Mouse (Mus musculus): Measurements from ENCODE around the gene Fras1. TPM values are rescaled to one million over a fixed set of nuclear protein-coding genes. Genes with fewer than 3 reads are reported as not detected.

Gene Fras1
- total RNA-seq, 2 experiments from 2014 or later = not detected

DNA sequence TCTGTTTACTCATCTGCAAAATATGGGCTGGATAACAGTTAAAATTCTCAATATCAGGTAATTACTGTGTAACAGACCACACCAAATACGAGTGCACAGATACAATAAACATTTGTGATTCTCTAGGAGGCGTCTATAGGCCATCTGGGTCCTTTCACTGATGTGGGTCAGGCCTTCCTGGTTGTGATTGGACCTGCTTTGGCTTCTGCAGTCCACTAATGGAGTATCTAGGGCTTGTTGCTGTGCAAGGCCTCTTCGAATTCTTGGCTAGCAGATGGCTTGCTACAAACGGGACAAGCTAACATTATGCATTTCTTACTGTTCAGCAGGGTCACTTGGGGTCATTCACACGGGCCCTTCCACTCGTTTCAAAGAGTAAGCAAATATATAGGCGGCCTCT is 92.7 kb downstream of the Fras1 start:
- ATAC-seq (replicated peaks; ENCODE audit: low FRiP score, low TSS enrichment, poor library complexity, severe bottlenecking) = no peak

DNA sequence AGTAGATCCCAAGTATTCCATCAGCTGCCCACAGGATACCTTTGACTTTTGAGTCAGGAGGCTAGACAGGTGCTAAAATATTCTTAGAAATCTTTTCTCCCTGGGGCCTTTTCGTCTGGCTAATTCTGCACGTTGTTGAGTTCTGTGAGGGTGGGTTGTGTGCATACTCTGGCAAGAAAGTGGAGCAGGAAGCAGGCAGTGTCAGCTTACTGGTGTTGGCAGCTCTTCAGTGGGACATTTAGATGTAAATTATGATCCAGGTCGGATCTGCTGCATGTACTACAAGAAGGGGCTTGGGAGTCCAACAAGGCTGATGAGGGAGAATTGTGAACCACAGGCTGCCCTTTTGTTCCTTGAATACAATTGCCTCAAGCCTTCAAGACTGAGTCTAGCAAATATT is 98.2 kb downstream of the Fras1 start:
- ATAC-seq (replicated peaks; ENCODE audit: low FRiP score, low TSS enrichment, poor library complexity, severe bottlenecking) = no peak

DNA sequence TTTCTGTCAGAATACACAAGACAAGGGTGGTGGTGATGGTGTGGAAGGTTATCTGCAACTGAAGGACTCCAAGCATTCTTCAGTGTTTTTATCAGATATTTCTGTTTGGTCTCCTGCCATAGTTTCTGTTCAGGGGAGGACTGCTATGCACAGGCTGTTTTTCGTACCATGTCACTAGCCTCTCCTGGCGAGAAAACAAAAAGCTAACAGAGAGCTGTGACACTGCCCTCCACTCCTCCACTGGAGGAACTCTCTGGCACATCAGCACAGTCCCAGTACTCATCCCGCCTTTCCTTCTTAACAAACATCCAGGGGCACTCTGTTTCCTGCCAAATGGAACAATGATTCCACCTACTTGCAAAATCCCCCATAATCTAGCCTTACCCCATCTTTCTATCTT is 101.7 kb downstream of the Fras1 start:
- no peak for ATAC-seq (replicated peaks; ENCODE audit: low FRiP score, low TSS enrichment, poor library complexity, severe bottlenecking)

DNA sequence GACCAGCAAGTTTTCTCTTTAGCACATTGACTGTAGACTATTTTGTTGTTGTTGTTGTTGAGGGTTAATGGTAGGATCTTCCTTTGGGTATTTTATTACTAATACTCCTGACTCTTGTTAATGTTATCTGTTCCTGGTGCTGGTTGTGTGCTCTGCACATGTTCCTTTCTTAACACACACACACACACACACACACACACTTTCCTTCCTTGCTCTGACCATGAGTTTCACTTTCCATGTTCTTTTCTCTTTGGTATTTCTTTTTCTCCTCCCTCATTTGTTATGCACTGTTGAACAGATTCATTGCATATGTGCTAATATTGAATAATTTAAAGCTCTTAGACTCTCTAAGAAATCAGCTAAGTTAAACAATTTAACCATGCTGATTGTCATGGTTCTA is 105.2 kb downstream of the Fras1 start:
- ATAC-seq (replicated peaks; ENCODE audit: low FRiP score, low TSS enrichment, poor library complexity, severe bottlenecking) = no peak

DNA sequence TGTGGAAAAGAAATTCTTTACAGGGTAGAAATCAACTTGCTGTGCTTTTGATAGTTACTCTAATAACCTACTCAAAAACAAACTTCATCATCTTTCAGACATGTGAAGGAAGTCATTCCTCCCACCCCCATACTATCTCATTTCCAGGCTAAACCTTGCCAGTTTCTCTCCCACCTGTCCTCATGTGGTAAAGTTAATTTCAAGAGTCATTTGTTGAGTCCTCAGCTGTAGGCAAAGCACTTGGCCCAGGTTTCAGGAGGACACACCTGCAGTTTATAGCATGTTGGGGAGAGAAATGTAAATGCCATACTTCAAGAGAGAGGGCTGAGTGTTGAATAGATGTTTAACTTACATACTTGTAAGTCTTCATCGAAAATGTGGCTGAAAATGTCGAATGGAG is 107.4 kb downstream of the Fras1 start:
- no peak for ATAC-seq (replicated peaks; ENCODE audit: low FRiP score, low TSS enrichment, poor library complexity, severe bottlenecking)

DNA sequence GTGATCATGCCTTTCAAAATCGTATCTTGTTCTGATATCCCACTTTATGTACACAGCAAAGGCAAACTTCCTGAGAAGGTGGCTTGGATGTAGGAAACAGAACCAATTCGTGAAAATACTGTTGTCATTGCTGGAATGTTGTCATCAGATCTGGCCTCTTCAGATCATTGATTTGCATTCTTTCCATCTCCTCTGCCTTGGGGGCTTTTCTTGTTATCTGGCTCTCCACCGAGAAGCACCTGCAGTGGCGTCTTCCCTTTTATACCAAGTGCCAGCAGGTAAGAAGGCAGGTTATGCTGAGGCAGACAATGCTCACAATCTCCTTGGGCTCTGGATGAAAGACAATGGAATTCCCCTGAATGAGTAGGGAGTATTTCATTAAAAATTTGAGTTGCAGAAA is 108.3 kb downstream of the Fras1 start:
- no peak for ATAC-seq (replicated peaks; ENCODE audit: low FRiP score, low TSS enrichment, poor library complexity, severe bottlenecking)

DNA sequence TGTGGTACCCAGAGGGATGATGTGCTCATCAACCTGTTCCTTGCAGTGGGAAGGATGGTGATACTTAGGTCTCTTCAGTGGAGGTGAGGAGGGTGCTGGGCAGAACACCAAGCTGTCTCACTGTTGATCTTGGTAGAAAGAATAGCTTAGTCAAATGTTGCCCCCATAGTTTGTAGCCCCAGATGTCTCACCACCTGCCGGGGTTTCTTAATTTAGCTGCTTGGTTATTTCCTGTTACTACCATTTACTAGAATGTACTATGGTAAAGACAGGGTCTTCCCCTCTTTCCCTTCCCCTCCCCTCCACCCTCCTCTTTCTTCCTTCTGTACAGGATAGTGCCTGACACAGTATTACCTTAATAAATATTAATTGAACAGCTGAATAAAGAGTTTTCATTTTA is 118.7 kb downstream of the Fras1 start:
- no peak for ATAC-seq (replicated peaks; ENCODE audit: low FRiP score, low TSS enrichment, poor library complexity, severe bottlenecking)

DNA sequence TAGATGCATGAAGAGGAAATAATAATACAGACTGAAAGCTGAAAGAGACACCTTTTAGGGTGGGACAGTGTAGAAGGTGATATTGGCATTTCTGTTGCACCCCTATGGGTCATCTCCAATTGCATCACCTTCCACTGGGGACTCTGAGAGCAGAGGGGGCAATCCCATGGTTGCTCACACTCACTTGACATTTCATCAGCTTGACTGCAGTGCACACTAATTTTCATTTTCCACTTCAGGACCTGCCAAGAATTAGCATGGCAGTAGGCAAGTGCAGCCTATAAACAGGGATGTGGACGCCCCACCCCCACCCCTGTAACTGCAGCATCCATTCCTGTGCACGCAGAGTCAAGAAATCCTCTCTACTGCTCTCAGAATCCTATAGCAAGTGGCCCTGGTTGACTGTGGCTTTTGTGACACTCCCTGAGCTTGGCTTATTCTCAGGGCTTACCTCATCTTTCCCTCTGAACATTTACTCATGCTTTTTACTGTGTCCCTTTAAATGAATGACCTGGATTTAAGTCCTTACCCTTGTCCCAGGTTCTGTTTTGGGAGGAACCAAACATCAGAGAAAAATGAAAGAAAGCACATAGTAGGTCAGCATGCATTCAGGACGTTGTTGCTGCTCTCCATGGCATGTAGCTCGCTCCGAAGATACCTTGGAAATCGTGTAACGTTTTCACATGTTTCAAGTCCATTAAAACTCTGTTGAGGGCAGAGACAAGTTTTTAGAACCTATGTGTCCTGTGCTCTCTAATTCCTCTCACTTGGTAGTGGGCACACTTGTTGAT is 120.9 kb downstream of the Fras1 start:
- ATAC-seq (replicated peaks; ENCODE audit: low FRiP score, low TSS enrichment, poor library complexity, severe bottlenecking) = no peak

DNA sequence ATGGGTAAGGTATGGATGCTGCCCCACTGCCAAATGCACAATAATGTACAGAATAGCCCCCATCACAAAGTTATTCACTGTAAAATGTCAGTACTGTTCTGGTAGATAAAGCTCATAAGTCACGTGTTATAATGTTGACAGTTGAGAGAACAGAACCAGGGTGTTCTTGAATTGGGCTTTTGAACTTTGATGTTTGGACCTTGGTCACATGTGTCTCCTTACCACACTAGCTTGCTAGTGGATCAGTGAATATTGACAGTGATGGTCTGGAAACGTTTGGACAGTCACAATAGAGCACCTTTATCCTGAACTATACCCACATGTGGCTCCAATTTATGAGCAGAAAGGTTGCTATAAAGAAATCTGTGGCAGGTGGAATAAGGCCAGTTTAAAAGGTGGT is 124.3 kb downstream of the Fras1 start:
- no peak for ATAC-seq (replicated peaks; ENCODE audit: low FRiP score, low TSS enrichment, poor library complexity, severe bottlenecking)

DNA sequence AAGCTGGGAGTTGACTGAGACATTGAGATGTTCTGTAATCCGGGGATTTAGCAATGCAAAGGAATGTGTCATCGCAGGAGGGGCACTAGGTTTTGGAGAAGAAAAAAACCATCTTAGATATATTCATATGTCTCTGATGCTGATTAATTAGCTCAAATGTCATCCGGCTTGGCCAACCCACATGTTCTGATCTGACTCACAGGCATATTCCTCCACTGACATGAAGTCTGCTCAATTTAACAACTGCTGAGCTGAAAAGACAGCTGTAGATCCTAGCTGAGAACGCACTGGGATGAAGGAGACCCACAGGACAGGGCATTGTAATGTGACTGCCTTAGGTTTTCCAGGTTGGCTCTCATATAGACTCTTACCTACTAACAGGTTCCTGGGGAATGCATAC is 128.0 kb downstream of the Fras1 start:
- no peak for ATAC-seq (replicated peaks; ENCODE audit: low FRiP score, low TSS enrichment, poor library complexity, severe bottlenecking)

DNA sequence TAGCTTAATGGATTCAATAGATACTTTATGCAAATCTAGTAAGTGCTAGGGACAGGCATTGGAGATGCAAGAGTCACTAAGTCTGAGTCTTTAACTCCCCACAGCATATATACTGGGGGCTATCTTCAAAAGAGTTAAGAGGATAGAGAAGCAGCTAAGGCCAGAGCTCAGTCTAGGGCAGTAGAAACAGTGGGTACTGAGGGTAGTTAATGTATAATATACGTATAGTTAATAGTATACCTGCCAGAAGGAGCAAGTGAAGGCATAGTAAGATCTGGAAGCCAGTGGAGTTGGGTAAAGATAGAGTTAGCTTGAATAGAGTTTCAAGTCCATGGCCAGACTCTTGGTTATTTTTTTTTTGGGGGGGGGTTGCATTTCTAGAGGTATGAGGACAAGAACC is 128.6 kb downstream of the Fras1 start:
- ATAC-seq (replicated peaks; ENCODE audit: low FRiP score, low TSS enrichment, poor library complexity, severe bottlenecking) = no peak

DNA sequence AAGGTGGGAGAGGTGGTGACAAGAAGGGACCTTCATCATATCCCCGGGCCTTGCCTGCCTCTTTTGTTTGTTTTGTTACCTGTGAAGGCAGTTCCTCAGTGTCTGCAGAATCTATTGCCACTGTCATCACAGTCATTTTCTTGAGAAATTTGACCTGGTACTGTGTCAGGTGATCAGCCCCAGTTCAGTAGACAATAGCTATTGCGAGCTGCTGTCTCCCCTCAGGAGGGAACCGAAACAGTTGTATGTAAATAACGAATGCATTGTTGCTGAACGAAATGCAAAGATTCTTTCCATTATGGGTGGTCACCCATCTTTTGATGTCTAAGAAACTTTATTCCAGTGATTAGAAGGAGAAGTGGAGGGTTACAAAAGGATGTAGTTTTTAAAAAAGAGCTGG is 137.2 kb downstream of the Fras1 start:
- no peak for ATAC-seq (replicated peaks; ENCODE audit: low FRiP score, low TSS enrichment, poor library complexity, severe bottlenecking)

DNA sequence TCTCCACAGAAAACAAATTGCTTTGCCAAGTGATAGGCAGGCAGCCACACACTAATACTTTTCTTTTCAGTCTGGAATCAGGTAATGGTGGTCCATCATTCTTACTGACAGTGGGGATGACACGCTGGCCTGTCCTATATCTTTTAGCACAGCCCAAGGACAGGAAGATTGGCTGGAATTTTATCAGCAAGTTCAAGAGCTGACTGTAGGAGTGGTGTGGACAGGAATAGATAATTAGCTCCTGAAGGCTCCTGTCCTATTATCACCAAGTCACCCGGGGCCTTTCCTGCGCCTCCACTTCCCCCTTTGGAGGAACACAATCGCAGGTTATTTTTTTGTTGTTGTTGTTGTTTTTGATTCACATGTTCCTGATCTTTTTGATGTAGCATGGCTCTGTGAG is 139.6 kb downstream of the Fras1 start:
- ATAC-seq (replicated peaks; ENCODE audit: low FRiP score, low TSS enrichment, poor library complexity, severe bottlenecking) = no peak

DNA sequence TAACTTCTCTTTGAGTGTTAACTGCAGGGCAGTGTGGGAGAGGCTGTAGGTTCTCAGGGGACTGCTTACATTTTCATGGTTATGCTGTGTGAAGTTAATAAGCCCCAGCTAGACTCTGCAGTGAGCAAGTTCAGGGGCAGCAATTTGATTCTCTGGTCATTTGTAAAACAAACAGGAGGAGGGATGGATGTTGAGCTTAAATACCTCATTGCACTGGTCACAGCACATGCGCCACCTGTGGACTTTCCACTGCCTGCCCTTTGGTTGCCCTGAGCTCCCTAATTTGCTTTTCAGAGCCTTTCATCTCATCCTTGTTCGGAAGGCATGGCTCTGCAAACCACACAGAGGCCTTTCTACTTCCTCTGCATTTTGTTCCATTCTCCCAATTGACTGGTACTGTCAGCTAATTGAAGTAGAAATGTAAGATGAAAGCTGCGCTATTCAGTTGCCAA is 142.1 kb downstream of the Fras1 start:
- ATAC-seq (replicated peaks; ENCODE audit: low FRiP score, low TSS enrichment, poor library complexity, severe bottlenecking) = no peak

DNA sequence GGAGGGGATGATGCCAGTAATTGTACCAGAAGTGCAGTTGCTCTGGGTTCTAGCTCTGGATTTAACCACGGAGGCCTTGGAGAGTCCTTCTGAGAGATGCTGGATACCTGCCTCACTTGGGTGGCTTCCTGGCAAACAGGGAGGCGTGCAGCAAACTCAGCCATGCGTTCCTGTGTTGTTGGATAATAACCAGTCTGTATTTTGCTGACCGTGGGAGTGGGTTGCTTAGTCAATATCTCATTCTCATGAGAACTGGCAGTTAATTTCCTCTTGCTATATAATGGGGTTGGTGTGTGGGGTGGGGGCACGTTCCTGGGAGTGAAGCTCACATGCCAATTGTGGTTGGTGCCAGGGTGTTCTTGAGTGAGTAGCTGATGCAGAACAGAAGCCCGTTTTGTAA is 142.6 kb downstream of the Fras1 start:
- no peak for ATAC-seq (replicated peaks; ENCODE audit: low FRiP score, low TSS enrichment, poor library complexity, severe bottlenecking)

DNA sequence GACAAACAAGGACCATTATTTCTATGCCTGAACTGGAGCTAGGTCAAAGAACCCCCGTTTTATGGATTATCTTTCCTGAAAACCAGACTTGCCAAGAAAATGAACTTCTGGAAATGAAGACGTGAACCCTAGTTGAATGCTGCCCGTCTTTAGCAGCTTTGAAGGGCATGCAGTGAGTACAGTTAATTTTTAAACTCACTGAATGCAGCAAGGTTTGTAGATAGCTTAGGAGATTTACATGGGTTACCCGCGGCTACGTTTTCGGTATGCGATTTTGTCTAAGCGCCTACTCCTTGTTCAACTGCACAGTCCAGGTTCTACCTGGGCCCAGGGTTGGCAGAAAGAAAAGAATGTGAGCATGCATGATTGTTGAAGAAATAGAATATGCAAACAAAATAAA is 147.8 kb downstream of the Fras1 start:
- ATAC-seq (replicated peaks; ENCODE audit: low FRiP score, low TSS enrichment, poor library complexity, severe bottlenecking) = no peak

DNA sequence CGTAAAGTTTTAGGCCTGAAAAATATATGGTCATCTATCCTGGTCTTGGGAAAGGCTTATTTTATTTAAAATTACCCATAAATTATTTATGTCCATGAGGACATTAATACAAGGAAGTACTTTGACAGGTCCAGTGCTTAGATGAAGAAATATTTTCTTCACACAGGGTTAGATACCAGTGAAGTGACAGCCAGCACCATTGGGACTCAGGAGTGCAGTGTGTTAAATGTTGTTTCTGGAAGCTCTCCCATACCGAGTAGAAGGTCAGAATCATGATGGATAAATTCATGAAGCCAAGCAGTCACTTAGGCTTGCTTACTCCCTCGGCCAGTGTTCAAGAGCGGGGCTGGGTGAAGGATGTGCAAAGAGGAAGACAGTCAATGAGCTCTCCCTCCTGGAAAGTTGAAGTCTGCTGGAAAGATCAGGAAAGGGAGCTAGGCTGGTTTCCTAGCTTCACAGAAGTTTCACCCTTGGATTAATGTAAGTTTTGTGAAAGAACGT is 149.2 kb downstream of the Fras1 start:
- no peak for ATAC-seq (replicated peaks; ENCODE audit: low FRiP score, low TSS enrichment, poor library complexity, severe bottlenecking)

DNA sequence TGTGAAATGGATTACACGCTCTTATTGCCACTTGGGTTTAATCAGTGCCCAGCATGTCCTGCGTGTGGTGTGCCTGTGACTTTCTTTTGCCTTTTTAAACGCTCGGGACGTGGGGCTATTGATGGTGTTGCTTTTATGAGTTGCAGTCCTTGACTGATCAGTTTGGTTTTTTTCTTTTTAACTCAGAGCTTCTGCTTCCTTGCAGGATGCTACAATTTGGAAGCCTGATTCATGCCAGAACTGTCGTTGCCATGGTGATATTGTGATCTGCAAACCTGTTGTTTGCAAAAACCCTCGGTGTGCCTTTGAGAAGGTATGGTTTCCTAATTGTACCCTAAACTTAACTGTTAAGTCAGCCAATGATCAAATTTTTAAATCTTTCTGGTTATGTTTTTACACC is 154.5 kb downstream of the Fras1 start:
- no peak for ATAC-seq (replicated peaks; ENCODE audit: low FRiP score, low TSS enrichment, poor library complexity, severe bottlenecking)

DNA sequence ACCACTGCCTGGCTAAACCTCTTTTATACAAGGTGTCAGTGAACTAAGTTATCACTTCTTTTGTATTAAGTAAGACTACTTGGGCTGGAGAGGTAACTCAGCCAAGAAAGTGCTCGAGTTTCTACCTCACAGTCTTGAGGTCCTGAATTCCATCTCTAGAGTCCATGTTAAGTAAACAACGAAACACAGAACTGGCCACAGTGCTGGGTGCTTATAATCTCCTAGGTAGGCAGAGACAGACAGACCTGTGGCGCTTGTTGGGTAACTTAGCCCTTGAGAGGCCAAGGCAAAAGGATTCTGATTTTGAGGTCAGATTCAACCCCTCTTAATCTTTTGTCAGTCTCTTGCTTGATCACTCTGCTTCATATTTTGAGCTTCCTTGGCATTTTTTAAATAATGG is 156.8 kb downstream of the Fras1 start:
- no peak for ATAC-seq (replicated peaks; ENCODE audit: low FRiP score, low TSS enrichment, poor library complexity, severe bottlenecking)

DNA sequence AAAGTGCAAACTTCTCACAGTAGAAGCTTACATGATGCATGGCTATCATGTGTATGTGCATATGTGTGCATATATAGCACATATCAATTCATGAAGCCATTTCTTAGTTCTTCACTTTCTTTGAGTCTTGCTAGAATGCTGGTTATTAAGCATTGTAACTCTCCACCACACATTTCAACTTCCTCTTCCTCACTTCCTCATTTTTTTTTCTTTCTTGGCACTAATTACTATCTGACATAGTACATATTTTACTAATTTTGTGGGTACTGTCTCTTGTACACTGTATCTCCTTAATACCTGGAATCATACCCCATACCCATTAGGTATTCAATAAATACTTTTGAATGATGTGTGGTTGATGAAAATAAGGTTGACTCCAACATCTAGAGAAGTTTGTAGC is 158.2 kb downstream of the Fras1 start:
- ATAC-seq (replicated peaks; ENCODE audit: low FRiP score, low TSS enrichment, poor library complexity, severe bottlenecking) = no peak

DNA sequence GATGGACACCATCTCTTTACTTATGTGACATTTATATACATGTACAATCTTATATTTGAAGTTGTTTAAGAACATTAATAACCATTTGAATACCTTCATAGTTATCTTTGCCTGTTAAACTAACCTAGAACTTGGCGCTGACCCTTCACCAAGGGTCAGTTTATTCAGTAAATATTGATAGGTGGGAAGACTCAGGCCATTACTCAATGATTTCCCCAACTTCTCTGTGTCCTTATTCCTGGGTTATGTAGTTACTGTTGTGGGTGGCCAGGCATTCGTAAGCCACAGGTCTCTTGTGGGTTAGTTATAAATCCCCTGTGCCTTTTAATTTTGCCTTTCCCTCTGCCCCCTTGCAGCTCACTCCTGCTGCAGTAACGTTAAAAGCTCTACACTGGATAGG is 162.8 kb downstream of the Fras1 start:
- no peak for ATAC-seq (replicated peaks; ENCODE audit: low FRiP score, low TSS enrichment, poor library complexity, severe bottlenecking)

DNA sequence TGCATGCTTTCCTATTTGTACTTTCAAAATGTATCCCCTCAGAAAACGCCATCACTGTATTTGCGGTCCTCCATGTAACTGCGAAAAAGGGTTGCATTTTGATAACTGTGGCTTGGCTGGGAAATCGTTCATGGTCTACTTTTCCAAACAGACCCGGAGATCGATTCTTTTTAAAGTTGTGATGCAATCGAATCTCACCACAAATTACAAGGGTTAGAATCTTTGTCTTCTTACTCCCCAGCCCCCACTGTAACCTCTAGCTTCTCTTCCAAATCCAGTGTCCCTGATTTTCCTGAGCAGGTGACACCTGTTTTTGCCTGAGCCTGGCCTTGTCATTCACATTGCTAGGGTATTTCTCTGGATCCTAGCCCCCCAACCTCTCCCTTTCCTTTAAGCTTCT is 163.2 kb downstream of the Fras1 start:
- no peak for ATAC-seq (replicated peaks; ENCODE audit: low FRiP score, low TSS enrichment, poor library complexity, severe bottlenecking)
